Mouse (Mus musculus): Measurements from ENCODE around the gene Ssbp4. TPM values are rescaled to one million over a fixed set of nuclear protein-coding genes. Genes with fewer than 3 reads are reported as not detected.
A peak's percentile ranks its signal among the peaks of the same experiment; 100 is the strongest.
"Not testable (repeated sequence)": the region's sequence is repeated elsewhere in the genome, so short reads cannot be mapped to it uniquely, and the experiment has no call there.

Ssbp4 gene
- total RNA-seq, 2 experiments from 2014 or later, result 236 to 250 TPM

- DNase-seq (ENCODE audit: extremely low spot score in 1 of 2, low spot score in 2 of 2), result no peak
- intact Hi-C loops (cut with DNase I), result no loop called here
These were observed 12.5 kb downstream of the Ssbp4 start for GRCm38 (mm10) chr8:70596216-70596615.

GRCm38 (mm10) chr8:70595811-70596210 is 12.9 kb downstream of the Ssbp4 start:
- intact Hi-C loops (cut with DNase I), result no loop called here
- no peak for DNase-seq (ENCODE audit: extremely low spot score in 1 of 2, low spot score in 2 of 2)

GRCm38 (mm10) chr8:70594621-70595564 is 13.8 kb downstream of the Ssbp4 start:
- peak in 1 of 2 experiments; percentile 70 for DNase-seq (ENCODE audit: extremely low spot score in 1 of 2, low spot score in 2 of 2)
- intact Hi-C loops (cut with DNase I), result no loop called here

GRCm38 (mm10) chr8:70593961-70594609 is 14.6 kb downstream of the Ssbp4 start, which contains the start of gene Isyna1:
Isyna1 (plus strand) TSS chr8:70594373.
- intact Hi-C loops (cut with DNase I), result no loop called here
- peak; percentile 69 to 93 for DNase-seq (ENCODE audit: extremely low spot score in 1 of 2, low spot score in 2 of 2)

GRCm38 (mm10) chr8:70593173-70593572 is 15.5 kb downstream of the Ssbp4 start:
- intact Hi-C loops (cut with DNase I), result no loop called here
- peak in 1 of 2 experiments; percentile 88 for DNase-seq (ENCODE audit: extremely low spot score in 1 of 2, low spot score in 2 of 2)

GRCm38 (mm10) chr8:70591569-70591968 is 17.1 kb downstream of the Ssbp4 start:
- DNase-seq (ENCODE audit: extremely low spot score in 1 of 2, low spot score in 2 of 2), result peak in 1 of 2 experiments; percentile 32
- intact Hi-C loops (cut with DNase I), result no loop called here

- DNase-seq (ENCODE audit: extremely low spot score in 1 of 2, low spot score in 2 of 2); intact Hi-C loops (cut with DNase I): not testable (repeated sequence)
These were observed 20.7 kb downstream of the Ssbp4 start for GRCm38 (mm10) chr8:70587955-70588354.

GRCm38 (mm10) chr8:70585258-70585652 is 23.4 kb downstream of the Ssbp4 start:
- intact Hi-C loops (cut with DNase I), result no loop called here
- DNase-seq (ENCODE audit: extremely low spot score in 1 of 2, low spot score in 2 of 2), result peak in 1 of 2 experiments; percentile 78

- intact Hi-C loops (cut with DNase I), result no loop called here
- no peak for DNase-seq (ENCODE audit: extremely low spot score in 1 of 2, low spot score in 2 of 2)
These were observed 23.9 kb downstream of the Ssbp4 start for GRCm38 (mm10) chr8:70584606-70585257.

GRCm38 (mm10) chr8:70583476-70584387 is 24.9 kb downstream of the Ssbp4 start:
- intact Hi-C loops (cut with DNase I), result no loop called here
- no peak for DNase-seq (ENCODE audit: extremely low spot score in 1 of 2, low spot score in 2 of 2)

GRCm38 (mm10) chr8:70577207-70577606 is 31.5 kb downstream of the Ssbp4 start:
- intact Hi-C loops (cut with DNase I), result no loop called here
- no peak for DNase-seq (ENCODE audit: extremely low spot score in 1 of 2, low spot score in 2 of 2)

GRCm38 (mm10) chr8:70574915-70575314 is 33.8 kb downstream of the Ssbp4 start:
- peak in 1 of 2 experiments; percentile 87 for DNase-seq (ENCODE audit: extremely low spot score in 1 of 2, low spot score in 2 of 2)
- intact Hi-C loops (cut with DNase I), result no loop called here

GRCm38 (mm10) chr8:70574302-70574701 is 34.4 kb downstream of the Ssbp4 start:
- intact Hi-C loops (cut with DNase I), result no loop called here

GRCm38 (mm10) chr8:70570990-70571389 is 37.7 kb downstream of the Ssbp4 start:
- no peak for DNase-seq (ENCODE audit: extremely low spot score in 1 of 2, low spot score in 2 of 2)
- intact Hi-C loops (cut with DNase I), result no loop called here

More at GRCm38 (mm10) chr8:70574302-70574701, 34.4 kb downstream of the Ssbp4 start:
- DNase-seq (ENCODE audit: extremely low spot score in 1 of 2, low spot score in 2 of 2), result no peak

- intact Hi-C loops (cut with DNase I), result no loop called here
- no peak for DNase-seq (ENCODE audit: extremely low spot score in 1 of 2, low spot score in 2 of 2)
These were observed 38.3 kb downstream of the Ssbp4 start for GRCm38 (mm10) chr8:70570360-70570759.

- peak in 1 of 2 experiments; percentile 62 for DNase-seq (ENCODE audit: extremely low spot score in 1 of 2, low spot score in 2 of 2)
- intact Hi-C loops (cut with DNase I), result no loop called here
These were observed 43.1 kb downstream of the Ssbp4 start for GRCm38 (mm10) chr8:70565561-70565960.

GRCm38 (mm10) chr8:70564696-70565235 is 43.9 kb downstream of the Ssbp4 start:
- no peak for DNase-seq (ENCODE audit: extremely low spot score in 1 of 2, low spot score in 2 of 2)

GRCm38 (mm10) chr8:70563763-70564387 is 44.8 kb downstream of the Ssbp4 start:
- intact Hi-C loops (cut with DNase I), result no loop called here
- DNase-seq (ENCODE audit: extremely low spot score in 1 of 2, low spot score in 2 of 2), result no peak

More at GRCm38 (mm10) chr8:70564696-70565235, 43.9 kb downstream of the Ssbp4 start:
- intact Hi-C loops (cut with DNase I), result no loop called here

Measured in left cerebral cortex, postnatal 10 days (tissue).